In genomic region chr14:45364211-45365195, GRCm38 (mm10) we compare ENCODE assay signal across 9 mouse cellular contexts. TPM values are rescaled to one million over a fixed set of nuclear protein-coding genes. Genes with fewer than 3 reads are reported as not detected.
DNase-seq lines count a peak whose midpoint lies in the region; ATAC-seq and TF ChIP-seq lines count a peak whose summit lies in the region.
"Had no signal": no experiment of that assay in that cellular context is flagged by ENCODE, and none has a peak within 500 bp of the region (broad histone marks: within the 10 kb centered on the region; RNA-seq: fewer than 3 reads in every experiment).

No protein-coding gene starts in this region.

- no peak overlapping the region for H3K27ac ChIP-seq in kidney, adult 2 months (ENCODE audit: insufficient read depth, low read depth, low read length)
- peak overlapping the region; percentile 71 for H3K27ac ChIP-seq in forebrain, embryonic 16.5 days (ENCODE audit: low read length)

- H3K36me3 ChIP-seq in kidney, adult 2 months (ENCODE audit: control insufficient read depth, insufficient read depth, low read length): peaks cover 5% of the 10 kb centered on the region
- peaks cover 4% of the 10 kb centered on the region for H3K36me3 ChIP-seq in forebrain, embryonic 16.5 days (ENCODE audit: control insufficient read depth, insufficient read depth)

- 86% methylated on average over 16 of the region's 16 CpGs for WGBS in kidney, adult 2 months
- 49% methylated on average over 16 of the region's 16 CpGs for WGBS in forebrain, embryonic 16.5 days

- ATAC-seq in forebrain, embryonic 16.5 days: peak; percentile 89

- H3K4me1 ChIP-seq in kidney, adult 2 months (ENCODE audit: control insufficient read depth, insufficient read depth, low read length): no peaks in the 10 kb centered on the region
- H3K4me1 ChIP-seq in forebrain, embryonic 16.5 days (replicated peaks; ENCODE audit: control insufficient read depth, insufficient read depth, low read length): peaks cover 10% of the 10 kb centered on the region

- DNase-seq in kidney, adult 2 months: peak; percentile 76
- no peak for DNase-seq in kidney, postnatal 10 days
- DNase-seq in brain, embryonic 14.5 days (ENCODE audit: low read depth): peak; percentile 82
- peak; percentile 35 for DNase-seq in lung, postnatal 14 days
- DNase-seq in T-cell, adult 2 months (ENCODE audit: low spot score): no peak
- DNase-seq in frontal cortex, postnatal 36 days (ENCODE audit: low spot score in 2 of 2): no peak
- DNase-seq in thymus, postnatal 14 days: no peak
- DNase-seq: lung, embryonic 14.5 days had no signal

- H3K4me2 ChIP-seq in forebrain, embryonic 16.5 days (ENCODE audit: low read length): 0 out of 2 replicates have a peak overlapping the region, but pooled peaks have one; percentile 1
- H3K4me2 ChIP-seq: lung, embryonic 14.5 days had no signal

- H3K4me3 ChIP-seq in kidney, adult 2 months (ENCODE audit: insufficient read depth, low read depth, low read length): no peak overlapping the region
- no peak overlapping the region for H3K4me3 ChIP-seq in forebrain, embryonic 16.5 days (replicated peaks; ENCODE audit: low read length)

- no peak for TF ChIP-seq POLR2A in kidney, adult 2 months (IDR thresholded peaks at IDR 0.05; ENCODE audit: low read depth, low read length)
- no peak for TF ChIP-seq POLR2A in brain, embryonic 14.5 days (IDR thresholded peaks at IDR 0.05; ENCODE audit: borderline replicate concordance, extremely low read depth, insufficient read depth, insufficient read length, poor library complexity, severe bottlenecking)

- no peaks in the 10 kb centered on the region for H3K27me3 ChIP-seq in kidney, adult 2 months (replicated peaks; ENCODE audit: control insufficient read depth, insufficient read depth, low read length)
- no peaks in the 10 kb centered on the region for H3K27me3 ChIP-seq in forebrain, embryonic 16.5 days (replicated peaks; ENCODE audit: control insufficient read depth, insufficient read depth, low read length)

- no peak for TF ChIP-seq CTCF in kidney, adult 2 months (conservative IDR thresholded peaks at IDR 0.05; ENCODE audit: insufficient read depth, insufficient read length, low read depth, low read length)
- TF ChIP-seq CTCF in brain, embryonic 14.5 days (IDR thresholded peaks at IDR 0.05; ENCODE audit: borderline replicate concordance, extremely low read depth, insufficient read depth, insufficient read length): no peak

- no peaks in the 10 kb centered on the region for H3K9me3 ChIP-seq in forebrain, embryonic 16.5 days (ENCODE audit: control insufficient read depth, low read length)

- peak overlapping the region; percentile 37; the same call in 1 of the 2 replicates for H3K9ac ChIP-seq in forebrain, embryonic 16.5 days (replicated peaks; ENCODE audit: low read depth, low read length)
- H3K9ac ChIP-seq: lung, embryonic 14.5 days had no signal

RNA-seq across cellular contexts. Expression of gene Styx, which starts 13.6 kb away (rescaled TPM):
- 3.0 and 8.5 TPM in 2 replicates for polyA plus RNA-seq in kidney, adult 2 months (2012; rRNA removed)
- polyA plus RNA-seq in brain, embryonic 14.5 days (2012; rRNA removed): 22.9 and 25.4 TPM in 2 replicates
- polyA plus RNA-seq in forebrain, embryonic 16.5 days (2015; fragmentation: Nextera tagmentation; extraction: Ambion mirVana): 59.2 and 64.2 TPM in 2 replicates

RNA-seq across cellular contexts. Expression of gene Psmc6, which starts 34.9 kb away (rescaled TPM):
- 23.8 and 45.5 TPM in 2 replicates for polyA plus RNA-seq in kidney, adult 2 months (2012; rRNA removed)
- 116 and 132 TPM in 2 replicates for polyA plus RNA-seq in brain, embryonic 14.5 days (2012; rRNA removed)
- 163 and 178 TPM in 2 replicates for polyA plus RNA-seq in forebrain, embryonic 16.5 days (2015; fragmentation: Nextera tagmentation; extraction: Ambion mirVana)

RNA-seq across cellular contexts. Expression of gene Gnpnat1, which starts 40.2 kb away (rescaled TPM):
- polyA plus RNA-seq in kidney, adult 2 months (2012; rRNA removed): 8.0 and 10.1 TPM in 2 replicates
- polyA plus RNA-seq in brain, embryonic 14.5 days (2012; rRNA removed): 11.2 and 12.5 TPM in 2 replicates
- polyA plus RNA-seq in forebrain, embryonic 16.5 days (2015; fragmentation: Nextera tagmentation; extraction: Ambion mirVana): 24.8 and 27.2 TPM in 2 replicates

RNA-seq across cellular contexts. Expression of gene Ero1l, which starts 45.9 kb away (rescaled TPM):
- 6.4 and 9.4 TPM in 2 replicates for polyA plus RNA-seq in kidney, adult 2 months (2012; rRNA removed)
- polyA plus RNA-seq in brain, embryonic 14.5 days (2012; rRNA removed): 20.2 and 23.4 TPM in 2 replicates
- polyA plus RNA-seq in forebrain, embryonic 16.5 days (2015; fragmentation: Nextera tagmentation; extraction: Ambion mirVana): 19.3 and 21.1 TPM in 2 replicates

Comparison
In these comparisons a context has a peak if more than half of its experiments do, and no peak if none do; other contexts are left out.
1. DNase-seq: peak in kidney, adult 2 months (single experiment), brain, embryonic 14.5 days (single experiment) and lung, postnatal 14 days (single experiment); none in kidney, postnatal 10 days (single experiment), T-cell, adult 2 months (single experiment), frontal cortex, postnatal 36 days (0 of 2) and thymus, postnatal 14 days (single experiment).